Mouse (Mus musculus) T-cell, adult 2 months (primary cell): ENCODE data around the gene Map3k3.
"Not testable (repeated sequence)": the region's sequence is repeated elsewhere in the genome, so short reads cannot be mapped to it uniquely, and the experiment has no call there.

Experiments used
- DNase-seq: peaks from one replicate; pipeline ENCODE4 v3.0.0; 2022; ENCODE audit warnings: low spot score

The Map3k3 gene

DNA sequence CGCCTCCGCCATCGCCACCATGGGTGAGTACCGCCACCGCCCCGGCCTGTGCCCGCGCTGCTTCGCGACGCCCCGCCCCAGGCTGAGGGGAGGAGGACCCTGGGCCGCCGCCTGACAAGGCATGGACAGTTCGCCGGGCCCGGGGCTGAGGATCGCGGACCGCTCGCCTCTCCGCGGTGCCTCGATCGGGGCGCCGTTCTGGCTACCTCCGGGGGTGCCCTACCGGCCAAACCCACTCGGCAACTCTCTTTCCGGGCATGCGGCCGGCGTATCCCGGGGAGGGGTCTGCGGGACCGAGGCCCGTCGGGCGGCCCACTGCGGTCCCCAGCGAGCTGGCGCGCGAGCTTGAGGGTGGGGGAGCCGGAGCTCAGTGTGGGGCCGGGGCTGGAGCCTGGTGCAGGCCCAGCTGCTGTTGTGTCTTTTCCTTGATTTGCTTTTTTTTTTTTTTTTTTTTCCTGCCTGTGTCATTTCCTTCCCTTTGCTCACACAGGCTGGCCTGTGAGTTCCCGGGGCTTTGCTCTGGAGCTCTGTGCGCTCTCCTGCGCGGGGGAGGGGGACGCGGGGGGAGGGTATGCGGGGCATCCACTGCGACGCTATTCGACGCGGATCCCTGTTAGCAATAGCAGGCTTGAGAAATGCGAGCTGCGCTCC lies 623 bp downstream of the Map3k3 start:
- peak; percentile 62 for DNase-seq

DNA sequence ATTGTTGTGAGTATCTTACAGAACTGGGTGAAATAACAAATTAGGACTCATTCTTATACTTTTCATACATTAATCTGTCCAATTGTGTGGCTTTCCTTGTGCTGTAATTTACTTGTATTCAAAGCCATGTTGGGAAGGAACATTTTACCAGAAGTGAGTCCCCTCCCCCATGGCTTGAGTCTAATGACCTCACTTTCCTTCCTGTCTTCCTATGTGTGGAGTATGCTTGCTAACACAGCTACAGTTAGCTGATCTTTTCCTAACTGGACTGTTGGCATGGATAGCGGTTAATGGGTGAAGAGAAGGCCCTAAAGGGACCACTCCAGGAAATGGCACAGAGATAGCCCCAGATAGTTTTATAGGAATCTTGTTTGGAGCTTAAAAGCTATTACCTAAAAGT lies 13.8 kb downstream of the Map3k3 start:
- peak; percentile 32 for DNase-seq

GRCm38 (mm10) chr11:106102866-106103265 lies 18.5 kb downstream of the Map3k3 start:
- no peak for DNase-seq

DNA sequence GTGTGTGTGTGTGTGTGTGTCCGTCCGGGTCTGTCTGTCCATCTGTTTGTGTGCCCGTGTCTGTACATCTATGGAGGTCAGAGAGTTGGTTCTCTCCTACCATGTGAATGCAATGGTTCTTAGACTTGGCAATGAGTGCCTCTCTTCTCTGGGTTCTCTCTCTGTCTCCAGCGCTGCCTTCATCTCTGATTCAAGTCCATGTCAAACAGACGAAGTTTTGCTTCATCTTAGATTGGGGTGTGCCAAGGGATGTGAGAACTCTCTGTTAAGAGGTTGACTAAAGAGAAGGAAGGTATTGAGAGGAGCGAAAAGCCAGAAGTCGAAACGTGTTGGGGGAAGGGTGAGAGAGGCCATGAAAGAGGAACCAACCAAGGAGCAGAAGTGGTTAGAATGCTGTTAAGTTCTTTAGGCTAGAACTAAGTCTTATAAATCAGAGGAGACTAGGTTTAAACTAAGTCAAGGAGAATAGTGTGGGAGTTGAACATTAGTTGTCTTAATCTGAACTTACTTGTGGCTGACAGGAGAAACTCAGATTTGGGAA lies 21.7 kb downstream of the Map3k3 start:
- peak; percentile 18 for DNase-seq

DNA sequence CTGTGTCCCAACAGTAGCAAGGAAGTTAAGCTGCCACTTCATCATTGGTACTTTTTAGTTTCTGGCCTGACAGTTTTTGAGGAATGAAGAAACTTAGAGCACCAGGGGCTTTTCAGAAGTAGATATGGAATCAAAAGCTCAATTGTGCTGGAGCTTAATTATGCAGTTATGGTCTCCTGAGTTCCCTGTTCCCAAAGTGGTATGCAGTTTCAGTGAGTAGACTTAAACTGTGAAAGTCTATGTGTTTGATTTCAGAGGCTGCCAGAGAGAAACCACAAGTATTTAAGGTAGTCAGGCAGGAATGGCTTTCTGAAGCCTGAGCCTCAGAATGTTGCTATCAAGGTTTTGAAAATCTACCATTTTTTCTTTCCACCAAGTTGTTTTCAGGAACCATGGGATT lies 27.3 kb downstream of the Map3k3 start:
- DNase-seq = no peak

DNA sequence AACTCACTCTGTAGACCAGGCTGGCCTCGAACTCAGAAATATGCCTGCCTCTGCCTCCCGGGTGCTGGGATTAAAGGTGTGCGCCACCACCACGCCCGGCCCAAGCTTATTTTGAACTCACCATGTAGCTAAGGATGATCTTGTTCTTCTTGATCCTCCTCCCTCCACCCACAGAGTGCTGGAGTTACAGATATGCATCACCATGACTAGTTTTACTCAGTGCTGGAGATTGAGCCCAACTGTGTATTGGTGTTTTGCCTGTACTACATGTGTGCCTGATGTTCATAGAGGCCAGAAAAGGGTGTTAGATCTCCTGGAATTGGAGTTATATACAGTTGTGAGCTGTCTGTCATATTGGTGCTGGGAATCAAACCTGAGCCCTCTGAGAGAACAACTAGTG lies 37.8 kb downstream of the Map3k3 start:
- peak; percentile 11 for DNase-seq

- peak; percentile 60 for DNase-seq
Measured at GRCm38 (mm10) chr11:106122736-106123135, 38.3 kb downstream of the Map3k3 start.

DNA sequence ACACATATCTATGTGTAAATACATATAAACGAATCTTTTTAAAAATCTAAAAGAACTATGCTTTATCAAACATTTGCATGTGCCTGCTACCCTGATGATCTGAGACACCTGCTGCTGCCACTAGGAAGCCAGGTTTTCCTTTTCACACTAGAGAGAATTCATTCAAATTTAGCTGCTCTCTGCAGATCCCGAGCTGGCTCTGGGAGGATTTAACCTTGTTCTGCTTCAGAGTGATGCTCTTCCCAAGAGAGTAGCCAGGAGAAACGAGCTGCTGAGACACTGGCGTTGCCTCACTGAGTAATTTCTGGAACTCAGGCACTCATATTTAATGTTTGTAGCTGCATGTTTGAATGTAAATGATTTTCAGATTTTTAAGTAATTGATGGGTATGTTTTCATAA lies 40.4 kb downstream of the Map3k3 start:
- DNase-seq = no peak

DNA sequence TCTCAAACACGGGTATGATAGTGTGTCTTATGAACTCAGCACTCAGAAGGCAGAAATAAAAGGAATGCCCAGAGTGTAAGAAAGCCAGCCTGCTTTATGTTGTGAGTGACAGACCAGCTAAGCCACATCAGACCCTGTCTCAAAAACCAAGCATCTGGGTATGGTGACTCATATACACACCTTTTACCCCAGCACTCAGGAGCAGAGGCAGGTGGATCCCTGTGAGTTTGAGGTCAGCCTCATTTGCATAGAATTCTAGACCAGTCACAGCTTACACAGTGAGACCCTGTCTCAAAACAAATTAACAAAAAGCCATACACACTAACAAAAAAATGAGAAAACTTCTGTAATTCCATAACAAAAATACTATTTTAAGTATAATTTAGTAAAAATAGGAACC lies 41.4 kb downstream of the Map3k3 start:
- peak; percentile 26 for DNase-seq

GRCm38 (mm10) chr11:106126727-106127373 lies 42.4 kb downstream of the Map3k3 start:
- not testable (repeated sequence) for DNase-seq

GRCm38 (mm10) chr11:106129477-106129876 lies 45.1 kb downstream of the Map3k3 start:
- DNase-seq = no peak

GRCm38 (mm10) chr11:106132516-106132915 lies 48.1 kb downstream of the Map3k3 start:
- DNase-seq = no peak

GRCm38 (mm10) chr11:106134580-106135528 lies 50.4 kb downstream of the Map3k3 start:
- DNase-seq = peak; percentile 15

DNA sequence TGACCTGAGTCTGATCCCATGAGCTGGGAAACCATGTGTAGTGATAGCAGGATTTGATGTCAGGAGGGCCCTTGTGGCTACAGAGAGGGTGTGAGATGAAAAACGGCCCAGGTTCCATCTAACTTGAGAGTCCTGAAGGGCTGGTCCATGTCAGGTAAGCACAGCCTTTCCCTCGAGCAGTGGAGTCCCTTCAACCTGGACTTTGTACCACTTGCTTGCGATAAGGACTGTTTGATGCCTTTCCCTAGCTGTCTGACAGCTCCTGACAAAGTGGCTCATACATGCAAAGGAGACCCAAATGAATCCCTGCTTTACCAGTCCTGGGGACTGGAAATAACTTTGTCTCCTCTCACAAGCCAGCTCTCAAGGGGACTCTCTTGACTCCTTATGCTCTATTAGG lies 66.8 kb downstream of the Map3k3 start:
- no peak for DNase-seq

- DNase-seq = peak; percentile 12
Measured at GRCm38 (mm10) chr11:106152132-106152531, 67.7 kb downstream of the Map3k3 start.

- no peak for DNase-seq
Measured at GRCm38 (mm10) chr11:106154091-106154490, 69.7 kb downstream of the Map3k3 start.

- DNase-seq = no peak
Measured at GRCm38 (mm10) chr11:106154770-106155169, 70.4 kb downstream of the Map3k3 start.

- DNase-seq = no peak
Measured at GRCm38 (mm10) chr11:106155761-106156160, 71.3 kb downstream of the Map3k3 start.

DNA sequence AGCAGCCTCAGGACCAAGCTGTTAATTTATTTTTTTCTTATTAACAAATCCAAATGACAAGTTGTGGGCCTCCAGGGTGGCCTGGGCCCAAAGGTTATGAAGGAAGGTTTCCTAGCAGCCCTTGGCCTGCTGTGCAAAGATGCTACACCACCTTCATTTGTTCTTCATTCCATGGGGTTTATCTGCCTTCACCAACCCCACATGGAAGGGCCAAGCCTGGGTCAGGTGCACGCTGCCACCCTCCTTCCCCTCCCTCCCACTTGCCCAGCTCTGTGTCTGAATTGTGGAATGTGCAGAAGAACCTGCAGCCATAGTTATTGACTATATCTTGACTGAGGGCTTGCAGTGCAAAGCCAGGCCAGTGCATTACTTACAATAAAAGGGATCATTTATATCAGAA lies 71.8 kb downstream of the Map3k3 start:
- DNase-seq = no peak

DNA sequence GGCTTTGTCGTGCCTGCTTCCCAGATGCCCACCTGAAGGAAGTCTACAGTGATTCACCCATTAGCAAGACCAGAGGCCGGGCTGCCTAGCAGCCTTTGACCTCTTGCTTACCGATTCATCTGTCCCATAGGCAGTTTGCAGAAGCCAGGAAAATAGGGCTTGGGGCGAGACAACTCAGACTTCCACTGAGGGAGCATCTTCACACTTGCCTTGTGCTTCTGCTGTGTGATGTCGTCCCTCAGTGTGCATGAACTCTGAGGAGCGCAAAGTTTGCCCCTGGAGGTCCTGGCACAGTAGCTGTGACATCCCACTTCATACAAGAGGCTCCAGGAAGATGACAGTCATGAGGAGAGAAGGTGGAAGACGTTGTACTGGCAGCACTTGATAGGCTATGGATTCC lies 72.7 kb downstream of the Map3k3 start:
- no peak for DNase-seq

- peak; percentile 76 for DNase-seq
Measured at GRCm38 (mm10) chr11:106158081-106158929, 73.9 kb downstream of the Map3k3 start.

- DNase-seq = no peak
Measured at GRCm38 (mm10) chr11:106158930-106159215, 74.5 kb downstream of the Map3k3 start.
